ENCODE assay signal across 1 mouse cellular context in the genomic region with DNA sequence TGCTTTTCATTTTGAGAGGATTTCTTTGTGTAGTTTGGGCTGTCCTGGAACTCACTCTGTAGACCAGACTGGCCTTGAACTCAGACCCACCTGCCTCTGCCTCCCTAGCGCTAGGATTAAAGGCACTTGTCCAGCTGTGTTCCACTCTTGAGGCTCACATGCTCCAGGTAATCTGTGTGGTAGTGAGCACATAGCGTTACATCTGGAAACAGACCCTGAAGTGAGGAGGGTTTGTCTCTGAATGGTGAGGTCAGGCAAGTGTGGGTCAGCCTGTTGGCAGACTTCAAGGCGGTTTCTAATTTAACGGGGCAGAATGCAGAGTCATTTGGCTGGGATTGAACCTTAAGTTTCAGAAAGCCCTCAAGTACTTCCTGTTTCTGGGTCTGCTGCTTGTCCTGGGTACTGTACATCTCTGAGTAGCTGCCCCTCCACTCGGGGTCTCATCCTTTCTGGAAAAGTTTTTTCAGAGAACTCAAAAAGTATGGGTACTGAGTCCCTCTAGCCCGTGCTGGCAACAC.
TF ChIP-seq lines count a peak whose summit lies in the region.

No protein-coding gene starts in this region.

TF ChIP-seq in CH12.LX, 34 proteins besides CTCF, POLR2A, EP300 and RAD21 (continued from another document):
- TF ChIP-seq ZMIZ1 (IDR thresholded peaks at IDR 0.05; ENCODE audit: low read depth, low read length) (no peak), E2F4 (IDR thresholded peaks at IDR 0.05; ENCODE audit: insufficient replicate concordance, low read depth, low read length) (no peak), IRF4 (IDR thresholded peaks at IDR 0.05; ENCODE audit: low read depth, low read length) (0 out of 2 replicates have a peak, but pooled peaks have one; percentile 19), USF2 (conservative IDR thresholded peaks at IDR 0.05; ENCODE audit: low read depth, low read length) (no peak)
TF ChIP-seq in CH12.LX: peak in this region for 2.
